In the genomic region with DNA sequence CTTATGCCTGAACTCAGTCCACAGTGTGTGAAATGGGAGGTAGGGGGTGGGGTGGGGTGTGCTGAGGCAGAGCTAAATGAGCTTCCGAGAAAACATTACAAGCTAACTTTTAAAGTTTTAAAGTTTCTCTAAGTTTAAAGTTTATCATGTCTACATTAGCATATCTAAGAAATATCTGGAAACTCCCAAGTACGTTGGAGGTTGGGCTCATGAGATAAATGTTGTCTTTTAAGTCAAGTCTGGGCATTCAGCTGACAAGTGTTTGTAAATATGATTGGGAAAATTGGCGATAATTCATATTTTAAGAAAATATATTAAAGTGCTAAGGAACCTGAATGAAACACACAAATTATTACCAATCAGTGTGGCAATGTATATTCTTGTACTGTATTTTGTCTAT, we compare ENCODE assay signal across 31 mouse cellular contexts.
"Had no signal": no experiment of that assay in that cellular context is flagged by ENCODE, and none has a peak within 500 bp of the region (broad histone marks: within the 10 kb centered on the region; RNA-seq: fewer than 3 reads in every experiment).

No protein-coding gene starts in this region.

- H3K27ac ChIP-seq: left cerebral cortex, adult 2 months; limb, embryonic 10.5 days; limb, embryonic 12.5 days; limb, embryonic 13.5 days; limb, embryonic 15.5 days; liver, embryonic 12.5 days; liver, embryonic 13.5 days; liver, embryonic 14.5 days; liver, embryonic 15.5 days; lung, embryonic 15.5 days; macrophage; midbrain, embryonic 10.5 days; midbrain, embryonic 12.5 days; midbrain, embryonic 13.5 days; midbrain, embryonic 15.5 days; neural tube, embryonic 12.5 days had no signal

- H3K9me3 ChIP-seq: limb, embryonic 10.5 days; limb, embryonic 12.5 days; limb, embryonic 13.5 days; limb, embryonic 15.5 days; liver, embryonic 12.5 days; liver, embryonic 13.5 days; liver, embryonic 15.5 days; lung, embryonic 15.5 days; midbrain, embryonic 10.5 days; midbrain, embryonic 12.5 days; midbrain, embryonic 13.5 days; midbrain, embryonic 15.5 days; neural tube, embryonic 12.5 days had no signal

- H3K4me2 ChIP-seq: limb, embryonic 12.5 days; limb, embryonic 13.5 days; limb, embryonic 15.5 days; liver, embryonic 11.5 days; liver, embryonic 12.5 days; liver, embryonic 13.5 days; liver, embryonic 15.5 days; lung, embryonic 14.5 days; lung, embryonic 15.5 days; midbrain, embryonic 12.5 days; midbrain, embryonic 13.5 days; midbrain, embryonic 15.5 days; neural tube, embryonic 12.5 days had no signal

- H3K9ac ChIP-seq: limb, embryonic 12.5 days; limb, embryonic 13.5 days; limb, embryonic 15.5 days; liver, embryonic 12.5 days; liver, embryonic 13.5 days; liver, embryonic 14.5 days; liver, embryonic 15.5 days; liver, postnatal 0 days; lung, embryonic 14.5 days; lung, embryonic 15.5 days; midbrain, embryonic 12.5 days; midbrain, embryonic 13.5 days; midbrain, embryonic 15.5 days; neural tube, embryonic 12.5 days had no signal

- H3K27me3 ChIP-seq: limb, embryonic 12.5 days; limb, embryonic 13.5 days; limb, embryonic 15.5 days; liver, embryonic 12.5 days; liver, embryonic 13.5 days; liver, embryonic 15.5 days; lung, embryonic 15.5 days; midbrain, embryonic 12.5 days; midbrain, embryonic 13.5 days; midbrain, embryonic 15.5 days; neural tube, embryonic 12.5 days had no signal

- H3K4me1 ChIP-seq: liver, embryonic 12.5 days; liver, embryonic 13.5 days; liver, embryonic 15.5 days; lung, embryonic 15.5 days; midbrain, embryonic 10.5 days; midbrain, embryonic 12.5 days; midbrain, embryonic 13.5 days; midbrain, embryonic 15.5 days; neural tube, embryonic 12.5 days had no signal

- DNase-seq: left cerebral cortex, postnatal 4 days; liver; liver, embryonic 13.5 days; liver, postnatal 0 days; lung, adult 18-20 months; lung, adult 2 months; lung, embryonic 14.5 days; lung, postnatal 10 days; lung, postnatal 14 days; lung, postnatal 36 days; lung, postnatal 4 days had no signal

- H3K36me3 ChIP-seq: limb, embryonic 10.5 days; limb, embryonic 12.5 days; limb, embryonic 13.5 days; limb, embryonic 15.5 days; liver, embryonic 12.5 days; liver, embryonic 13.5 days; liver, embryonic 15.5 days; lung, embryonic 15.5 days; midbrain, embryonic 10.5 days; midbrain, embryonic 12.5 days; midbrain, embryonic 13.5 days; midbrain, embryonic 15.5 days; neural tube, embryonic 12.5 days had no signal

- H3K4me3 ChIP-seq: left cerebral cortex, adult 2 months; limb, embryonic 10.5 days; limb, embryonic 12.5 days; limb, embryonic 13.5 days; limb, embryonic 15.5 days; liver, embryonic 12.5 days; liver, embryonic 13.5 days; liver, embryonic 15.5 days; lung, embryonic 15.5 days; megakaryocyte, embryonic 14.5 days; midbrain, embryonic 10.5 days; midbrain, embryonic 12.5 days; midbrain, embryonic 13.5 days; midbrain, embryonic 15.5 days; myocyte; neural tube, embryonic 12.5 days had no signal

- ATAC-seq: liver, embryonic 12.5 days; liver, postnatal 0 days; lung, postnatal 0 days; midbrain, embryonic 13.5 days; midbrain, embryonic 15.5 days; midbrain, embryonic 16.5 days had no signal
